Mouse (Mus musculus) embryonic fibroblast, embryonic 13.5 days (primary cell): Measurements from ENCODE around the gene Zfp346.

Experiments used
- CTCF ChIP-seq: IDR thresholded peaks from 2 replicates; pipeline ENCODE4 v1.5.1; 2011; ENCODE audit warnings: mild to moderate bottlenecking, control low read depth, low read length, moderate library complexity, borderline replicate concordance; ENCODE audit not compliant: insufficient read depth
- POLR2A ChIP-seq: IDR thresholded peaks from 2 replicates; pipeline ENCODE4 v1.6.1; 2011; ENCODE audit warnings: low read depth, mild to moderate bottlenecking, control low read depth, low read length, moderate library complexity

- TF ChIP-seq CTCF = no peak
- TF ChIP-seq POLR2A = no peak
Measured at GRCm38 (mm10) chr13:55140271-55140670, 35.2 kb downstream of the Zfp346 start.
